Mouse (Mus musculus): ENCODE measurements around the gene Fcrla. TPM values are rescaled to one million over a fixed set of nuclear protein-coding genes. Genes with fewer than 3 reads are reported as not detected.
"Not testable (repeated sequence)": the region's sequence is repeated elsewhere in the genome, so short reads cannot be mapped to it uniquely, and the experiment has no call there.

Gene Fcrla
- polyA plus RNA-seq, 1 experiment = 4.2 TPM

- Histone ChIP-seq H3K27ac (ENCODE audit: insufficient read depth, low read depth, low read length) (no peak overlapping the region), H3K4me1 (ENCODE audit: control insufficient read depth, insufficient read depth, insufficient read length, low read length) (no peaks in the 10 kb centered on the region), H3K27me3 (ENCODE audit: control insufficient read depth, insufficient read depth, low read length) (no peaks in the 10 kb centered on the region), H3K4me3 (ENCODE audit: low read depth, low read length) (no peak overlapping the region), H3K36me3 (ENCODE audit: control insufficient read depth, insufficient read depth, low read length) (no peaks in the 10 kb centered on the region)
- WGBS = 81% methylated on average over 2 of the region's 2 CpGs
- TF ChIP-seq CTCF (IDR thresholded peaks at IDR 0.05; ENCODE audit: extremely low read depth, insufficient read length, insufficient replicate concordance, low read depth, low read length) = no peak
- TF ChIP-seq POLR2A (IDR thresholded peaks at IDR 0.05; ENCODE audit: low read depth, low read length) = no peak
Observed at GRCm38 (mm10) chr1:170953192-170953591, 25.8 kb upstream of the Fcrla start.

- no peaks in the 10 kb centered on the region for H3K36me3 ChIP-seq (ENCODE audit: control insufficient read depth, insufficient read depth, low read length)
- 61% methylated on average over 3 of the region's 3 CpGs for WGBS
- no peaks in the 10 kb centered on the region for H3K27me3 ChIP-seq (ENCODE audit: control insufficient read depth, insufficient read depth, low read length)
- H3K27ac ChIP-seq (ENCODE audit: insufficient read depth, low read depth, low read length) = no peak overlapping the region
- no peaks in the 10 kb centered on the region for H3K4me1 ChIP-seq (ENCODE audit: control insufficient read depth, insufficient read depth, insufficient read length, low read length)
- TF ChIP-seq CTCF (IDR thresholded peaks at IDR 0.05; ENCODE audit: extremely low read depth, insufficient read length, insufficient replicate concordance, low read depth, low read length) (no peak), POLR2A (IDR thresholded peaks at IDR 0.05; ENCODE audit: low read depth, low read length) (no peak)
- no peak overlapping the region for H3K4me3 ChIP-seq (ENCODE audit: low read depth, low read length)
Observed at GRCm38 (mm10) chr1:170950772-170951171, 23.4 kb upstream of the Fcrla start.

GRCm38 (mm10) chr1:170944908-170945307 is 17.5 kb upstream of the Fcrla start:
- not testable (repeated sequence) for H3K36me3 ChIP-seq (ENCODE audit: control insufficient read depth, insufficient read depth, low read length); H3K27me3 ChIP-seq (ENCODE audit: control insufficient read depth, insufficient read depth, low read length); H3K4me1 ChIP-seq (ENCODE audit: control insufficient read depth, insufficient read depth, insufficient read length, low read length); H3K4me3 ChIP-seq (ENCODE audit: low read depth, low read length); H3K27ac ChIP-seq (ENCODE audit: insufficient read depth, low read depth, low read length)
- 98% methylated on average over 9 of the region's 9 CpGs for WGBS

- 97% methylated on average over 9 of the region's 9 CpGs for WGBS
- not testable (repeated sequence) for H3K4me1 ChIP-seq (ENCODE audit: control insufficient read depth, insufficient read depth, insufficient read length, low read length); H3K36me3 ChIP-seq (ENCODE audit: control insufficient read depth, insufficient read depth, low read length); H3K4me3 ChIP-seq (ENCODE audit: low read depth, low read length); H3K27me3 ChIP-seq (ENCODE audit: control insufficient read depth, insufficient read depth, low read length); H3K27ac ChIP-seq (ENCODE audit: insufficient read depth, low read depth, low read length)
Observed at GRCm38 (mm10) chr1:170944151-170944550, 16.8 kb upstream of the Fcrla start.

- no peak overlapping the region for H3K4me3 ChIP-seq (ENCODE audit: low read depth, low read length)
- H3K27me3 ChIP-seq (ENCODE audit: control insufficient read depth, insufficient read depth, low read length) = no peaks in the 10 kb centered on the region
- TF ChIP-seq POLR2A (IDR thresholded peaks at IDR 0.05; ENCODE audit: low read depth, low read length) = no peak
- TF ChIP-seq CTCF (IDR thresholded peaks at IDR 0.05; ENCODE audit: extremely low read depth, insufficient read length, insufficient replicate concordance, low read depth, low read length) = no peak
- H3K27ac ChIP-seq (ENCODE audit: insufficient read depth, low read depth, low read length) = no peak overlapping the region
- no peaks in the 10 kb centered on the region for H3K4me1 ChIP-seq (ENCODE audit: control insufficient read depth, insufficient read depth, insufficient read length, low read length)
- no peaks in the 10 kb centered on the region for H3K36me3 ChIP-seq (ENCODE audit: control insufficient read depth, insufficient read depth, low read length)
- WGBS = 82% methylated on average over 12 of the region's 12 CpGs
Observed at GRCm38 (mm10) chr1:170939255-170939654, 11.9 kb upstream of the Fcrla start.

GRCm38 (mm10) chr1:170934383-170934782 is 7.0 kb upstream of the Fcrla start:
- H3K4me3 ChIP-seq (ENCODE audit: low read depth, low read length) = no peak overlapping the region
- H3K27ac ChIP-seq (ENCODE audit: insufficient read depth, low read depth, low read length) = no peak overlapping the region
- H3K36me3 ChIP-seq (ENCODE audit: control insufficient read depth, insufficient read depth, low read length) = no peaks in the 10 kb centered on the region
- H3K4me1 ChIP-seq (ENCODE audit: control insufficient read depth, insufficient read depth, insufficient read length, low read length) = no peaks in the 10 kb centered on the region
- WGBS = 12% methylated on average over 2 of the region's 2 CpGs
- no peaks in the 10 kb centered on the region for H3K27me3 ChIP-seq (ENCODE audit: control insufficient read depth, insufficient read depth, low read length)
- TF ChIP-seq POLR2A (IDR thresholded peaks at IDR 0.05; ENCODE audit: low read depth, low read length) (no peak), CTCF (IDR thresholded peaks at IDR 0.05; ENCODE audit: extremely low read depth, insufficient read length, insufficient replicate concordance, low read depth, low read length) (no peak)

GRCm38 (mm10) chr1:170933940-170934339 is 6.6 kb upstream of the Fcrla start:
- H3K27ac ChIP-seq (ENCODE audit: insufficient read depth, low read depth, low read length) = no peak overlapping the region

GRCm38 (mm10) chr1:170933386-170933920 is 6.1 kb upstream of the Fcrla start:
- Histone ChIP-seq H3K36me3 (ENCODE audit: control insufficient read depth, insufficient read depth, low read length) (no peaks in the 10 kb centered on the region), H3K27me3 (ENCODE audit: control insufficient read depth, insufficient read depth, low read length) (no peaks in the 10 kb centered on the region), H3K4me3 (ENCODE audit: low read depth, low read length) (no peak overlapping the region), H3K27ac (ENCODE audit: insufficient read depth, low read depth, low read length) (no peak overlapping the region), H3K4me1 (ENCODE audit: control insufficient read depth, insufficient read depth, insufficient read length, low read length) (no peaks in the 10 kb centered on the region)
- TF ChIP-seq POLR2A (IDR thresholded peaks at IDR 0.05; ENCODE audit: low read depth, low read length) (no peak), CTCF (IDR thresholded peaks at IDR 0.05; ENCODE audit: extremely low read depth, insufficient read length, insufficient replicate concordance, low read depth, low read length) (no peak)
- 76% methylated on average over 6 of the region's 6 CpGs for WGBS

More at GRCm38 (mm10) chr1:170933940-170934339, 6.6 kb upstream of the Fcrla start:
- Histone ChIP-seq H3K4me1 (ENCODE audit: control insufficient read depth, insufficient read depth, insufficient read length, low read length) (no peaks in the 10 kb centered on the region), H3K27me3 (ENCODE audit: control insufficient read depth, insufficient read depth, low read length) (no peaks in the 10 kb centered on the region), H3K4me3 (ENCODE audit: low read depth, low read length) (no peak overlapping the region), H3K36me3 (ENCODE audit: control insufficient read depth, insufficient read depth, low read length) (no peaks in the 10 kb centered on the region)
- 73% methylated on average over 1 of the region's 1 CpGs for WGBS
- TF ChIP-seq POLR2A (IDR thresholded peaks at IDR 0.05; ENCODE audit: low read depth, low read length) (no peak), CTCF (IDR thresholded peaks at IDR 0.05; ENCODE audit: extremely low read depth, insufficient read length, insufficient replicate concordance, low read depth, low read length) (no peak)

All from small intestine, adult 2 months (tissue).